Mouse (Mus musculus) liver, embryonic 11.5 days (tissue): Measurements from ENCODE around the gene Mark3. TPM values are rescaled to one million over a fixed set of nuclear protein-coding genes. Genes with fewer than 3 reads are reported as not detected.
A peak's percentile ranks its signal among the peaks of the same experiment; 100 is the strongest.
"Not testable (repeated sequence)": the region's sequence is repeated elsewhere in the genome, so short reads cannot be mapped to it uniquely, and the experiment has no call there.

Source experiments
- ATAC-seq: fragments of 200-750 bp; cut with Nextera tagmentation; replicated peaks from 2 replicates; pipeline ENCODE4 v1.8.0; 2017; ENCODE audit warnings: moderate number of reproducible peaks, mild to moderate bottlenecking, moderate TSS enrichment, moderate library complexity; ENCODE audit not compliant: low FRiP score
- DNase-seq: peaks from one replicate; pipeline ENCODE4 v3.0.0-alpha.2; 2017; ENCODE audit warnings: low spot score
- H3K27ac ChIP-seq: fragments of 300-500 bp; sonication (generic); 2 replicates; pipeline ENCODE4 v1.5.1; 2014; ENCODE audit warnings: mild to moderate bottlenecking, low read depth, low read length, control low read depth
- H3K27me3 ChIP-seq: fragments of 300-500 bp; sonication (generic); replicated peaks from 2 replicates; pipeline ENCODE4 v1.6.1; 2014; ENCODE audit warnings: low read length, mixed read lengths; ENCODE audit not compliant: control insufficient read depth, insufficient read depth
- H3K36me3 ChIP-seq: fragments of 300-500 bp; sonication (generic); 2 replicates; pipeline ENCODE4 v1.6.1; 2014; ENCODE audit warnings: mild to moderate bottlenecking, low read length, moderate library complexity, mixed read lengths; ENCODE audit not compliant: control insufficient read depth, insufficient read depth
- H3K4me1 ChIP-seq: fragments of 300-500 bp; sonication (generic); replicated peaks from 2 replicates; pipeline ENCODE4 v1.6.1; 2014; ENCODE audit warnings: low read length, mixed read lengths; ENCODE audit not compliant: control insufficient read depth, insufficient read depth
- H3K4me2 ChIP-seq: fragments of 300-500 bp; sonication (generic); 2 replicates; pipeline ENCODE4 v1.6.1; 2014; ENCODE audit warnings: mild to moderate bottlenecking, control low read depth, moderate library complexity
- H3K4me3 ChIP-seq: fragments of 300-500 bp; sonication (generic); 2 replicates; pipeline ENCODE4 v1.5.1; 2014; ENCODE audit warnings: low read depth, low read length, control low read depth
- H3K9ac ChIP-seq: fragments of 300-500 bp; sonication (generic); 2 replicates; pipeline ENCODE4 v1.6.1; 2014; ENCODE audit warnings: low read depth, low read length, control low read depth
- H3K9me3 ChIP-seq: fragments of 300-500 bp; sonication (generic); 2 replicates; pipeline ENCODE4 v1.6.1; 2016; ENCODE audit warnings: low read length, inconsistent platforms, mixed read lengths; ENCODE audit not compliant: control insufficient read depth
- WGBS: fragments of 180-500 bp; shearing (Covaris S2); extraction: QIAGEN DNeasy Blood & Tissue Kit; methylation state at CpG from one replicate; pipeline ENCODE4 v1.1.7; 2014; 5-methylcytosine and 5-hydroxymethylcytosine counted together
- polyA plus RNA-seq: library from polyadenylated mRNA; unstranded; fragments of >200 nt; fragmentation: Nextera tagmentation; extraction: Ambion mirVana; gene quantifications from 2 replicates; pipeline ENCODE4 v1.2.1, GENCODE M21; 2014

Gene Mark3
- polyA plus RNA-seq, 1 experiment from 2014 or later: 38.6 TPM

GRCm38 (mm10) chr12:111555357-111555756, 19.0 kb upstream of the Mark3 start:
- DNase-seq (no peak), ATAC-seq (no peak)
- Histone ChIP-seq H3K27ac (no peak overlapping the region), H3K4me2 (no peak overlapping the region), H3K9me3 (no peaks in the 10 kb centered on the region), H3K4me3 (no peak overlapping the region), H3K9ac (no peak overlapping the region), H3K27me3 (no peaks in the 10 kb centered on the region), H3K4me1 (peaks cover 16% of the 10 kb centered on the region), H3K36me3 (no peaks in the 10 kb centered on the region)
- 63% methylated on average over 4 of the region's 4 CpGs for WGBS

GRCm38 (mm10) chr12:111555893-111556292, 18.4 kb upstream of the Mark3 start:
- not testable (repeated sequence) for H3K9me3 ChIP-seq, H3K27ac ChIP-seq, H3K4me2 ChIP-seq, H3K9ac ChIP-seq, H3K36me3 ChIP-seq, H3K27me3 ChIP-seq, H3K4me3 ChIP-seq, ATAC-seq, DNase-seq
- 80% methylated on average over 5 of the region's 5 CpGs for WGBS
- H3K4me1 ChIP-seq: peaks cover 16% of the 10 kb centered on the region

- Histone ChIP-seq H3K27me3 (no peaks in the 10 kb centered on the region), H3K9ac (no peak overlapping the region), H3K36me3 (no peaks in the 10 kb centered on the region), H3K4me3 (no peak overlapping the region), H3K4me2 (no peak overlapping the region), H3K27ac (no peak overlapping the region), H3K9me3 (no peaks in the 10 kb centered on the region), H3K4me1 (peaks cover 16% of the 10 kb centered on the region)
- ATAC-seq (no peak), DNase-seq (no peak)
- WGBS: 48% methylated on average over 6 of the region's 6 CpGs
Observed at GRCm38 (mm10) chr12:111557538-111557937, 16.8 kb upstream of the Mark3 start.

GRCm38 (mm10) chr12:111558655-111559054, 15.7 kb upstream of the Mark3 start:
- DNase-seq: no peak
- H3K4me2 ChIP-seq: peak overlapping the region; percentile 63

DNA sequence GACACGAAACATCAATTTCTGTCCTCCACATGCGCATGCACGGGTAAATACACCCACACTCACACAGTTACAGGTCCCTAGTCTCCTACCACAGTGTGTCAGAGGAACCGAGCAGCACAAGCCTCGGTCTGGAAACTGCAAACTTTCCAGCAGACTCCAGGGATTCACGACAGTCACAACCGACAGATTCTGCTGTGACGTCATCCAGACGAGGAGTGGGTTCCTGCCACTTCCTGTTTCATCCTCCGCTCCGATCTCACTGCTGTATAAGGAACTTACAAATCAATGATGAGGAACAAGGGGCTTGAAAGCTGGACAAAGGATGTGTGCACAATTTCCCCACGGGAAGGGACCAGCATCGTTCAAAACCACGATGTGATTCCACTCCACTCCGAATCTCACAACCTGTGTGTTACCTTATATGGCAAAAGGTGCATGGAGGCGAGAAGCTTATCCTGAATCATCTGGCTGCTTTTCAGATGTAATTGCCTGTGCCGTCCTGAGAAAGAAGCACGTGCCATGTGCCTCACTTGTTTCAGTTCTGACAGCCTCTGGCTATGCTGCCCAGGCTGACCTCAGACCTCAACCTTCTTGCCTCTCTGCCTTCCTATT, 14.6 kb upstream of the Mark3 start:
- Histone ChIP-seq H3K4me1 (peaks cover 16% of the 10 kb centered on the region), H3K27ac (no peak overlapping the region), H3K36me3 (no peaks in the 10 kb centered on the region), H3K9ac (peak overlapping the region; percentile 16; the same call in 1 of the 2 replicates), H3K9me3 (no peaks in the 10 kb centered on the region), H3K4me3 (peak overlapping the region; percentile 31), H3K27me3 (no peaks in the 10 kb centered on the region), H3K4me2 (peak overlapping the region; percentile 63)
- WGBS: 40% methylated on average over 18 of the region's 18 CpGs
- DNase-seq (no peak), ATAC-seq (no peak)

More at GRCm38 (mm10) chr12:111558655-111559054, 15.7 kb upstream of the Mark3 start:
- Histone ChIP-seq H3K4me3 (no peak overlapping the region), H3K36me3 (no peaks in the 10 kb centered on the region), H3K27ac (peak overlapping the region; percentile 80), H3K4me1 (peaks cover 16% of the 10 kb centered on the region), H3K27me3 (no peaks in the 10 kb centered on the region), H3K9me3 (no peaks in the 10 kb centered on the region), H3K9ac (no peak overlapping the region)
- WGBS: 37% methylated on average over 2 of the region's 2 CpGs
- peak; percentile 99 for ATAC-seq

- Histone ChIP-seq H3K4me1 (peaks cover 16% of the 10 kb centered on the region), H3K27ac (no peak overlapping the region), H3K4me3 (no peak overlapping the region), H3K4me2 (no peak overlapping the region), H3K27me3 (no peaks in the 10 kb centered on the region), H3K9me3 (no peaks in the 10 kb centered on the region), H3K36me3 (no peaks in the 10 kb centered on the region), H3K9ac (no peak overlapping the region)
- no peak for ATAC-seq
- WGBS: 74% methylated on average over 5 of the region's 5 CpGs
- DNase-seq: no peak
Observed at GRCm38 (mm10) chr12:111560286-111560685, 14.0 kb upstream of the Mark3 start.

- no peaks in the 10 kb centered on the region for H3K27me3 ChIP-seq
- H3K4me3 ChIP-seq: no peak overlapping the region
- H3K36me3 ChIP-seq: no peaks in the 10 kb centered on the region
- H3K27ac ChIP-seq: no peak overlapping the region
- no peak for ATAC-seq
- no peak overlapping the region for H3K9ac ChIP-seq
- DNase-seq: no peak
- H3K4me1 ChIP-seq: peaks cover 15% of the 10 kb centered on the region
- H3K9me3 ChIP-seq: no peaks in the 10 kb centered on the region
- WGBS: 51% methylated on average over 4 of the region's 4 CpGs
- H3K4me2 ChIP-seq: no peak overlapping the region
Observed at GRCm38 (mm10) chr12:111562276-111562814, 12.0 kb upstream of the Mark3 start.

- Histone ChIP-seq H3K27me3 (no peaks in the 10 kb centered on the region), H3K36me3 (no peaks in the 10 kb centered on the region), H3K9ac (no peak overlapping the region), H3K9me3 (no peaks in the 10 kb centered on the region), H3K4me3 (no peak overlapping the region), H3K4me2 (no peak overlapping the region), H3K4me1 (peaks cover 14% of the 10 kb centered on the region), H3K27ac (no peak overlapping the region)
- WGBS: 40% methylated on average over 5 of the region's 5 CpGs
- ATAC-seq (no peak), DNase-seq (no peak)
Observed at GRCm38 (mm10) chr12:111563076-111563629, 11.2 kb upstream of the Mark3 start.

DNA sequence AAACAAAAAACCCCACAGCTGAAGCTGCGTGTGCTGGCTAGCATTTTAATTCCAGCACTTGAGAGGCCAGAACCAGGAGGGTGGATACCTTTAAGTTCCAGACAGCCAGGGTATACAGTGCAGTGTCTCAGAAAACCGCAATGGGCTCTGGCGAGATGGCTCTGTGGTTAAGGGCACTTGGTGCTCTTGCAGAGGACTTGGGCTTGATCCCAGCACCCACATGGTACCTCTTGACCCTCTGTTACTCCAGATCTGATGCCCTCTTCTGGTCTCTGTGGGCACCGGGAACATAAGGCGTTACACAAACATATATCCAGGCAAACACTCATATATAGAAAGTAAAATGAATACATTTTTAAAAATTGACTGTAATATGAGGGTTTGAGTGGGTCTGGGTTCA, 9.0 kb upstream of the Mark3 start:
- no peak overlapping the region for H3K9ac ChIP-seq
- WGBS: 72% methylated on average over 5 of the region's 5 CpGs
- ATAC-seq (no peak), DNase-seq (no peak)
- H3K4me2 ChIP-seq: no peak overlapping the region
- no peaks in the 10 kb centered on the region for H3K9me3 ChIP-seq
- H3K27me3 ChIP-seq: no peaks in the 10 kb centered on the region
- H3K4me1 ChIP-seq: no peaks in the 10 kb centered on the region
- no peak overlapping the region for H3K27ac ChIP-seq
- H3K4me3 ChIP-seq: no peak overlapping the region
- no peaks in the 10 kb centered on the region for H3K36me3 ChIP-seq
